Mouse (Mus musculus) adrenal gland (tissue): ENCODE results near the gene Cfap74.
"Not testable (repeated sequence)": the region's sequence is repeated elsewhere in the genome, so short reads cannot be mapped to it uniquely, and the experiment has no call there.

Experiments used
- intact Hi-C: fragments of 180-260 bp; cut with DNase I; formaldehyde crosslinking; loops from one replicate; pipeline ENCODE4 v1.15.1; 2025

Gene Cfap74

GRCm38 (mm10) chr4:155402489-155402888, 6.5 kb upstream of the Cfap74 start:
- intact Hi-C loops, result no loop called here

GRCm38 (mm10) chr4:155408695-155409057, 314 bp upstream of the Cfap74 start:
- intact Hi-C loops, result loop anchor here (2.0 kb wide), 1 partner anchor 40 kb away; no protein-coding TSS in a partner anchor

- intact Hi-C loops, result no loop called here
These were observed 3.1 kb downstream of the Cfap74 start for GRCm38 (mm10) chr4:155412124-155412523.

GRCm38 (mm10) chr4:155413641-155414335, 4.8 kb downstream of the Cfap74 start:
- intact Hi-C loops, result no loop called here

GRCm38 (mm10) chr4:155414656-155415235, 5.8 kb downstream of the Cfap74 start:
- intact Hi-C loops, result no loop called here

- intact Hi-C loops, result no loop called here
These were observed 11.1 kb downstream of the Cfap74 start for GRCm38 (mm10) chr4:155420137-155420536.

- intact Hi-C loops, result not testable (repeated sequence)
These were observed 12.7 kb downstream of the Cfap74 start for GRCm38 (mm10) chr4:155421412-155422370.

GRCm38 (mm10) chr4:155423988-155424387, 15.0 kb downstream of the Cfap74 start:
- intact Hi-C loops, result no loop called here

- intact Hi-C loops, result no loop called here
These were observed 17.3 kb downstream of the Cfap74 start for GRCm38 (mm10) chr4:155426272-155426671.

- intact Hi-C loops, result no loop called here
These were observed 19.5 kb downstream of the Cfap74 start for GRCm38 (mm10) chr4:155428442-155428841.

GRCm38 (mm10) chr4:155429202-155429601, 20.2 kb downstream of the Cfap74 start:
- intact Hi-C loops, result no loop called here

GRCm38 (mm10) chr4:155432358-155432757, 23.4 kb downstream of the Cfap74 start:
- intact Hi-C loops, result no loop called here

GRCm38 (mm10) chr4:155433993-155434392, 25.0 kb downstream of the Cfap74 start:
- intact Hi-C loops, result no loop called here

GRCm38 (mm10) chr4:155442808-155443207, 33.8 kb downstream of the Cfap74 start:
- intact Hi-C loops, result no loop called here

GRCm38 (mm10) chr4:155451597-155451996, 42.6 kb downstream of the Cfap74 start:
- intact Hi-C loops, result no loop called here

- intact Hi-C loops, result no loop called here
These were observed 49.6 kb downstream of the Cfap74 start for GRCm38 (mm10) chr4:155458575-155458974.

- intact Hi-C loops, result no loop called here
These were observed 54.1 kb downstream of the Cfap74 start for GRCm38 (mm10) chr4:155463050-155463449.

- intact Hi-C loops, result no loop called here
These were observed 54.6 kb downstream of the Cfap74 start for GRCm38 (mm10) chr4:155463611-155464010.

GRCm38 (mm10) chr4:155464061-155464460, 55.1 kb downstream of the Cfap74 start:
- intact Hi-C loops, result no loop called here

GRCm38 (mm10) chr4:155465607-155466006, 56.6 kb downstream of the Cfap74 start:
- intact Hi-C loops, result no loop called here

- intact Hi-C loops, result no loop called here
These were observed 57.1 kb downstream of the Cfap74 start for GRCm38 (mm10) chr4:155466080-155466479.
